Mouse (Mus musculus) bone marrow macrophage, adult 2 months (primary cell): Measurements from ENCODE around the gene Tacr2.

Source experiments
- CTCF ChIP-seq: IDR thresholded peaks from 2 replicates; pipeline ENCODE4 v1.5.1; 2012; ENCODE audit warnings: low read depth, mild to moderate bottlenecking, low read length, moderate library complexity
- POLR2A ChIP-seq: IDR thresholded peaks from 2 replicates; pipeline ENCODE4 v1.6.1; 2012; ENCODE audit warnings: mild to moderate bottlenecking, low read depth, low read length, borderline replicate concordance

- TF ChIP-seq POLR2A (no peak), CTCF (no peak)
Observed at GRCm38 (mm10) chr10:62215169-62215616, 37.0 kb upstream of the Tacr2 start.
